Mouse (Mus musculus) ES-E14 (cell line): ENCODE results near the gene Rhox2h. TPM values are rescaled to one million over a fixed set of nuclear protein-coding genes. Genes with fewer than 3 reads are reported as not detected.
"Not testable (repeated sequence)": the region's sequence is repeated elsewhere in the genome, so short reads cannot be mapped to it uniquely, and the experiment has no call there.

Source experiments
- DNase-seq: peaks from one replicate; pipeline ENCODE4 v3.0.0-alpha.2; 2013; ENCODE audit warnings: low read depth, low spot score
- H3K27ac ChIP-seq: 2 replicates; pipeline ENCODE4 v1.5.1; 2012; ENCODE audit warnings: low read depth, mild to moderate bottlenecking, low read length, moderate library complexity, mixed read lengths; ENCODE audit not compliant: poor library complexity, insufficient read depth, severe bottlenecking
- H3K36me3 ChIP-seq: 2 replicates; pipeline ENCODE4 v1.6.1; 2012; ENCODE audit warnings: mild to moderate bottlenecking, low read length, moderate library complexity, mixed read lengths; ENCODE audit not compliant: control insufficient read depth, poor library complexity, insufficient read depth, severe bottlenecking
- H3K4me1 ChIP-seq, 2 experiments: fragments of 150-350 bp in 1 of 2; sonication (generic) in 1 of 2; 2 replicates each; pipeline ENCODE4 v1.6.1; 2012; ENCODE audit warnings: low read length in 2 of 2, mild to moderate bottlenecking in 1 of 2, mixed read lengths in 1 of 2; ENCODE audit not compliant: control insufficient read depth in 2 of 2, insufficient read depth in 2 of 2, poor library complexity in 1 of 2
- H3K4me3 ChIP-seq, 2 experiments: fragments of 150-350 bp in 1 of 2; sonication (generic) in 1 of 2; 2 replicates each; pipeline ENCODE4 v1.5.1; 2012; ENCODE audit warnings: low read length in 2 of 2, low read depth in 1 of 2, mild to moderate bottlenecking in 1 of 2, mixed read lengths in 1 of 2; ENCODE audit not compliant: insufficient read depth in 1 of 2, poor library complexity in 1 of 2, severe bottlenecking in 1 of 2
- H3K9ac ChIP-seq: 2 replicates; pipeline ENCODE4 v1.6.1; 2012; ENCODE audit warnings: low read depth, mild to moderate bottlenecking, low read length, mixed read lengths; ENCODE audit not compliant: poor library complexity, insufficient read depth, severe bottlenecking
- H3K9me3 ChIP-seq: fragments of 150-350 bp; sonication (generic); 2 replicates; pipeline ENCODE4 v1.6.1; 2012; ENCODE audit warnings: low read depth, mild to moderate bottlenecking, low read length; ENCODE audit not compliant: control insufficient read depth, insufficient read depth
- in situ Hi-C, 2 experiments: fragments of 600-800 bp; cut with MboI; formaldehyde crosslinking; loops; one replicate each; pipeline ENCODE4 v1.15.1; 2025; ENCODE audit warnings: low sequenced_read_pairs in 2 of 2, inconsistent platforms in 1 of 2; ENCODE audit not compliant: unreplicated experiment in 2 of 2
- total RNA-seq: library from RNA; depleted of rRNA; stranded (reverse); fragments of 300-350 nt; gene quantifications from 2 replicates; pipeline ENCODE4 v1.2.3, GENCODE M21; 2012; rRNA removed

The Rhox2h gene
- total RNA-seq, 1 experiment = not detected

- H3K9me3 ChIP-seq, DNase-seq, H3K4me3 ChIP-seq, H3K27ac ChIP-seq, in situ Hi-C loops, H3K9ac ChIP-seq, H3K4me1 ChIP-seq, H3K36me3 ChIP-seq: not testable (repeated sequence)
These were observed 44.6 kb downstream of the Rhox2h start, which contains the start of gene Rhox3g for GRCm38 (mm10) chrX:37628512-37628911. Gene Rhox3g, minus strand, starts transcription at chrX:37628612.

Other genes with a start within 250 kb of the Rhox2h start
- gene Rhox4b, start 240.8 kb downstream of the Rhox2h start, total RNA-seq = 0.40 TPM in 1 of 2 replicates, not detected in the other
- 0.48 and 0.49 TPM in 2 replicates for gene Rhox2c, start 219.6 kb downstream of the Rhox2h start, total RNA-seq
- gene Rhox3c, start 214.7 kb downstream of the Rhox2h start, total RNA-seq = not detected in 2 replicates
- gene Rhox4c, start 192.9 kb downstream of the Rhox2h start, total RNA-seq = 0.27 TPM in 1 of 2 replicates, not detected in the other
- gene Rhox2d, start 179.8 kb downstream of the Rhox2h start, total RNA-seq = 0.31 TPM in 1 of 2 replicates, not detected in the other
- gene Rhox4d, start 158.9 kb downstream of the Rhox2h start, total RNA-seq = not detected in 2 replicates
- gene Rhox2e, start 142.8 kb downstream of the Rhox2h start, total RNA-seq = not detected in 2 replicates
- not detected in 2 replicates for gene Rhox3e, start 131.3 kb downstream of the Rhox2h start, total RNA-seq
- gene Rhox4e, start 115.9 kb downstream of the Rhox2h start, total RNA-seq = 0.22 TPM in 1 of 2 replicates, not detected in the other
- gene Rhox2f, start 101.9 kb downstream of the Rhox2h start, total RNA-seq = not detected in 2 replicates
- gene Rhox3f, start 92.3 kb downstream of the Rhox2h start, total RNA-seq = not detected in 2 replicates
- gene Rhox4f, start 65.6 kb downstream of the Rhox2h start, total RNA-seq = not detected in 2 replicates
- not detected in 2 replicates for gene Rhox3g, start 44.7 kb downstream of the Rhox2h start, total RNA-seq
- gene Rhox2g, start 29.8 kb downstream of the Rhox2h start, total RNA-seq = 0.71 TPM in 1 of 2 replicates, not detected in the other
- 0.11 TPM in 1 of 2 replicates, not detected in the other for gene Rhox4g, start 21.9 kb downstream of the Rhox2h start, total RNA-seq
- gene Rhox3h, start 4.5 kb downstream of the Rhox2h start, total RNA-seq = not detected in 2 replicates
- gene Rhox5, start 131.6 kb upstream of the Rhox2h start, total RNA-seq = 345 and 408 TPM in 2 replicates
- 13.8 and 38.0 TPM in 2 replicates for gene Rhox6, start 153.6 kb upstream of the Rhox2h start, total RNA-seq
- not detected in 2 replicates for gene Rhox7a, start 158.4 kb upstream of the Rhox2h start, total RNA-seq
- gene Rhox8, start 205.7 kb upstream of the Rhox2h start, total RNA-seq = not detected in 2 replicates
- gene Rhox7b, start 224.0 kb upstream of the Rhox2h start, total RNA-seq = not detected in 2 replicates
- gene Rhox9, start 228.5 kb upstream of the Rhox2h start, total RNA-seq = 18.5 and 33.2 TPM in 2 replicates